Mouse (Mus musculus): ENCODE results near the gene Nt5dc1. TPM values are rescaled to one million over a fixed set of nuclear protein-coding genes. Genes with fewer than 3 reads are reported as not detected.

The Nt5dc1 gene
- polyA plus RNA-seq, 1 experiment = 3.4 TPM

GRCm38 (mm10) chr10:34280591-34281175 lies 137.7 kb downstream of the Nt5dc1 start:
- TF ChIP-seq GATA1 (IDR thresholded peaks at IDR 0.05; ENCODE audit: low read length) = no peak

GRCm38 (mm10) chr10:34271681-34272080 lies 146.7 kb downstream of the Nt5dc1 start:
- no peak for TF ChIP-seq GATA1 (IDR thresholded peaks at IDR 0.05; ENCODE audit: low read length)

- TF ChIP-seq GATA1 (IDR thresholded peaks at IDR 0.05; ENCODE audit: low read length) = no peak
These were observed 150.9 kb downstream of the Nt5dc1 start for GRCm38 (mm10) chr10:34267312-34268070.

- no peak for TF ChIP-seq GATA1 (IDR thresholded peaks at IDR 0.05; ENCODE audit: low read length)
These were observed 153.2 kb downstream of the Nt5dc1 start for GRCm38 (mm10) chr10:34265106-34265505.

GRCm38 (mm10) chr10:34249594-34249993 lies 168.8 kb downstream of the Nt5dc1 start:
- no peak for TF ChIP-seq GATA1 (IDR thresholded peaks at IDR 0.05; ENCODE audit: low read length)

GRCm38 (mm10) chr10:34247757-34248156 lies 170.6 kb downstream of the Nt5dc1 start:
- no peak for TF ChIP-seq GATA1 (IDR thresholded peaks at IDR 0.05; ENCODE audit: low read length)

GRCm38 (mm10) chr10:34246106-34246505 lies 172.2 kb downstream of the Nt5dc1 start:
- no peak for TF ChIP-seq GATA1 (IDR thresholded peaks at IDR 0.05; ENCODE audit: low read length)

GRCm38 (mm10) chr10:34244745-34245144 lies 173.6 kb downstream of the Nt5dc1 start:
- no peak for TF ChIP-seq GATA1 (IDR thresholded peaks at IDR 0.05; ENCODE audit: low read length)

GRCm38 (mm10) chr10:34238536-34238935 lies 179.8 kb downstream of the Nt5dc1 start:
- no peak for TF ChIP-seq GATA1 (IDR thresholded peaks at IDR 0.05; ENCODE audit: low read length)

Other genes with a start within 250 kb of the Nt5dc1 start
- not detected in 2 replicates for gene Dse, start 210.8 kb downstream of the Nt5dc1 start, polyA plus RNA-seq (2012)
- 19.5 and 26.6 TPM in 2 replicates for gene Tspyl1, start 136.4 kb downstream of the Nt5dc1 start, polyA plus RNA-seq (2012)
- 0.16 and 0.17 TPM in 2 replicates for gene Tspyl4, start 121.1 kb downstream of the Nt5dc1 start, polyA plus RNA-seq (2012)
- gene Col10a1, start 28.6 kb downstream of the Nt5dc1 start, polyA plus RNA-seq (2012) = not detected in 2 replicates
- not detected in 2 replicates for gene Frk, start 64.8 kb upstream of the Nt5dc1 start, polyA plus RNA-seq (2012)